Mouse (Mus musculus) embryonic facial prominence, embryonic 15.5 days (tissue): ENCODE measurements around the gene Tada2a. TPM values are rescaled to one million over a fixed set of nuclear protein-coding genes. Genes with fewer than 3 reads are reported as not detected.

Experiments
- ATAC-seq: fragments of 200-750 bp; cut with Nextera tagmentation; 2 replicates; pipeline ENCODE4 v1.8.0; 2017; ENCODE audit warnings: low read depth, moderate TSS enrichment; ENCODE audit not compliant: insufficient number of reproducible peaks, low FRiP score, low TSS enrichment
- H3K27ac ChIP-seq: fragments of 300-500 bp; sonication (generic); replicated peaks from 2 replicates; pipeline ENCODE4 v1.5.1; 2015; ENCODE audit warnings: mild to moderate bottlenecking, inconsistent platforms
- H3K27me3 ChIP-seq: fragments of 300-500 bp; sonication (generic); 2 replicates; pipeline ENCODE4 v1.6.1; 2015; ENCODE audit warnings: inconsistent platforms
- H3K36me3 ChIP-seq: fragments of 300-500 bp; sonication (generic); 2 replicates; pipeline ENCODE4 v1.6.1; 2015; ENCODE audit warnings: mild to moderate bottlenecking, inconsistent platforms
- H3K4me1 ChIP-seq: fragments of 300-500 bp; sonication (generic); 2 replicates; pipeline ENCODE4 v1.6.1; 2015; ENCODE audit warnings: inconsistent platforms
- H3K4me2 ChIP-seq: fragments of 300-500 bp; sonication (generic); replicated peaks from 2 replicates; pipeline ENCODE4 v1.6.1; 2015; ENCODE audit warnings: mild to moderate bottlenecking, inconsistent platforms
- H3K4me3 ChIP-seq: fragments of 300-500 bp; sonication (generic); replicated peaks from 2 replicates; pipeline ENCODE4 v1.5.1; 2015; ENCODE audit warnings: mild to moderate bottlenecking, inconsistent platforms
- H3K9ac ChIP-seq: fragments of 300-500 bp; sonication (generic); 2 replicates; pipeline ENCODE4 v1.6.1; 2015; ENCODE audit warnings: inconsistent platforms
- H3K9me3 ChIP-seq: fragments of 300-500 bp; sonication (generic); replicated peaks from 2 replicates; pipeline ENCODE4 v1.6.1; 2016; ENCODE audit warnings: inconsistent platforms
- WGBS: fragments of 180-500 bp; shearing (Covaris S2); methylation state at CpG from one replicate; pipeline ENCODE4 v1.1.7; 2015; 5-methylcytosine and 5-hydroxymethylcytosine counted together
- polyA plus RNA-seq: library from polyadenylated mRNA; unstranded; fragments of >200 nt; fragmentation: Nextera tagmentation; extraction: Ambion mirVana; gene quantifications from 2 replicates; pipeline ENCODE4 v1.2.1, GENCODE M21; 2015

Tada2a gene
- 32.9 and 34.7 TPM in 2 replicates for polyA plus RNA-seq

DNA sequence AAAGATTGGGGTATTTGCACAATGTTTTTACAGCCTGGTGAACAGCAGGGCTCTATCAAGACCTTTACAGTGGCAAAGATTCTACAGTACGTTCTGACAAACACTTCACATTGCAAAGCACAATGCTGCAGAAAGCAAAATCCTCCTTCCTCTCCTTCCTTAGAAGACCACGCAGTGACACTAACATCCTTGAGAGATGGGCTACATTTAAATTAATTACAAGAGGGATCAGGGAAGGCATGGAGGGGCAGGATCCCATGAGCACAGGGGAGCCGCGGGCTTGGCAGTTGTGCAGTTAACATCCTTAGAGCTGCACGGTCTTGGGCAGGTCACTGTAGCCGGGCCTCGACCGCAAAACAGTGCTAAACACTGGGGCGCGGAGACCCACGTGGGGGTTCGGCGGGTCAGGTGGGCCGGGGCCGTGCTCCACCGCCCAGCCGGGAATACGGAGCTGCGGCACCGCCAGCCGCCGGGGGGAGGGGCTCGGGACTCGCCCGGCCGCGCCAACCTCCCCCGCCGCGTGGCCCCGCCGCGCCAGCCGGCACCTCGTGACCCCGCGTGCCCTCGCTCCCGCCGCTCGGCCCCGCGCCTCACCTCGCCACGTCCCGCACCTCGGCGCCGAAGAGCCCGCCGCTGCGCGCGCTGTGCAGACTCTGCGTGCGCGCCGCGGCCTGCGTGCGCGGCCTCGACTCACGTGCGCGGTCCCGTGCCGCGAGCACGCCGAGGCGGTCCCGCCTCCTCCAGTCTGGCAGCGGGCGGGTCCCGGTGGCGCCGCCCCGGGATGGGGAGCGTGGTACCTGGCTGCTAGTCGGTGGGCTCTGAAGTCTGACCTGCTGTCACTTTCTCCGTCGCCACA is at the start of gene Tada2a, which contains the start of gene Acaca:
Gene Tada2a (minus strand): TSS at position 658 of the 856 bp plus-strand sequence.
Gene Acaca (plus strand): TSS at position 730 of the 856 bp plus-strand sequence.
- WGBS = under 1% methylated on average over 69 of the region's 83 CpGs
- H3K27ac ChIP-seq = peak within 1 kb of the TSS; percentile 66
- no peaks in the 10 kb centered on the region for H3K27me3 ChIP-seq
- peak within 1 kb of the TSS; percentile 81 for H3K9ac ChIP-seq
- 0 out of 2 replicates have a peak, but pooled peaks cover 4% of the 10 kb centered on the region for H3K4me1 ChIP-seq
- peaks cover 25% of the 10 kb centered on the region for H3K36me3 ChIP-seq
- ATAC-seq = peak; percentile 88
- peak within 1 kb of the TSS; percentile 75 for H3K4me2 ChIP-seq
- H3K4me3 ChIP-seq = peak within 1 kb of the TSS; percentile 76
- no peaks in the 10 kb centered on the region for H3K9me3 ChIP-seq

GRCm38 (mm10) chr11:84178571-84178970 is 49.2 kb upstream of the Tada2a start:
- 31% methylated on average over 4 of the region's 4 CpGs for WGBS
- Histone ChIP-seq H3K36me3 (no peaks in the 10 kb centered on the region), H3K4me2 (peak overlapping the region; percentile 81), H3K4me1 (peaks cover 14% of the 10 kb centered on the region), H3K9me3 (no peaks in the 10 kb centered on the region), H3K9ac (no peak overlapping the region), H3K27ac (peak overlapping the region; percentile 88), H3K27me3 (no peaks in the 10 kb centered on the region), H3K4me3 (peak overlapping the region; percentile 88; the same call in 1 of the 2 replicates)
- no peak for ATAC-seq

GRCm38 (mm10) chr11:84172539-84173435 is 43.4 kb upstream of the Tada2a start:
- Histone ChIP-seq H3K36me3 (no peaks in the 10 kb centered on the region), H3K4me2 (no peak overlapping the region), H3K27me3 (no peaks in the 10 kb centered on the region), H3K9me3 (no peaks in the 10 kb centered on the region), H3K4me1 (no peaks in the 10 kb centered on the region), H3K27ac (no peak overlapping the region), H3K9ac (no peak overlapping the region), H3K4me3 (no peak overlapping the region)
- ATAC-seq = no peak
- WGBS = 74% methylated on average over 11 of the region's 11 CpGs

DNA sequence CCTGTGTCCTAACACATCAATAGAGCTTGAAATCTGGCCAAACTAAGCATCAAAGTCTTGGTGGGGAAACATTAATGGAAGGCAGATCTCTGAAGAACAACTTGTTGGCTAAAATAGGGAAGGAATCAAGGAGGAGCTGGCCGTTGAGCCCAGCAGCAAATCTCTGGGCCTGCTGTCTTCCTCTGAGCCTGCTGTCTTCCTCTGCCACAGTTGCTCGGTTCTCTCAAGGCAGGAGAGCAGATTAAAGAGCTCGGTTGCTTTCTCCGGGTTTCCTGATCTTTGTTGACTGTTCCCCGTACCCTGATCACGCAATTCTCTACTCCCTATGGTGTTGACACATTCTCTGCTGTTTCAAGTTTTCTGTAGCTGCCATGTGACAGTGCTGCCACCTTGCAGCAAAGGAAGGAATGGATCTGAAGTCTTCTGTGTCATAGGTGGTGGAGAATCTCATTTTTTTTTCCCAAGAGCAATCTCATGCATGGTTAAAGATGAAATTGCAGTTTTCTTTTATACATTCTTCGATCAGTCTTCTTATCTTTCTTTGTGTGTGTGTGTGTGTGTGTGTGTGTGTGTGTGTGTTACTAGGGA is 39.4 kb upstream of the Tada2a start:
- ATAC-seq = no peak
- 25% methylated on average over 7 of the region's 7 CpGs for WGBS
- Histone ChIP-seq H3K4me1 (no peaks in the 10 kb centered on the region), H3K27ac (no peak overlapping the region), H3K9ac (no peak overlapping the region), H3K9me3 (no peaks in the 10 kb centered on the region), H3K4me3 (no peak overlapping the region), H3K27me3 (no peaks in the 10 kb centered on the region), H3K4me2 (peak overlapping the region; percentile 23; the same call in 1 of the 2 replicates), H3K36me3 (no peaks in the 10 kb centered on the region)

GRCm38 (mm10) chr11:84167046-84167526 is 37.7 kb upstream of the Tada2a start, which contains the start of gene Gm11437:
Gene Gm11437, minus strand, starts transcription at chr11:84167476.
- 83% methylated on average over 5 of the region's 5 CpGs for WGBS
- Histone ChIP-seq H3K4me2 (no peak within 1 kb of the TSS), H3K4me3 (no peak within 1 kb of the TSS), H3K27me3 (no peaks in the 10 kb centered on the region), H3K9ac (no peak within 1 kb of the TSS), H3K36me3 (no peaks in the 10 kb centered on the region), H3K4me1 (no peaks in the 10 kb centered on the region), H3K27ac (no peak within 1 kb of the TSS), H3K9me3 (no peaks in the 10 kb centered on the region)
- no peak for ATAC-seq

- WGBS = 57% methylated on average over 4 of the region's 4 CpGs
- no peaks in the 10 kb centered on the region for H3K36me3 ChIP-seq
- no peak overlapping the region for H3K27ac ChIP-seq
- H3K4me1 ChIP-seq = no peaks in the 10 kb centered on the region
- no peaks in the 10 kb centered on the region for H3K27me3 ChIP-seq
- no peaks in the 10 kb centered on the region for H3K9me3 ChIP-seq
- no peak overlapping the region for H3K4me3 ChIP-seq
- no peak overlapping the region for H3K9ac ChIP-seq
- no peak overlapping the region for H3K4me2 ChIP-seq
- no peak for ATAC-seq
Observed at GRCm38 (mm10) chr11:84164561-84164960, 35.2 kb upstream of the Tada2a start.

- ATAC-seq = no peak
- Histone ChIP-seq H3K9me3 (no peaks in the 10 kb centered on the region), H3K36me3 (no peaks in the 10 kb centered on the region), H3K4me3 (no peak overlapping the region), H3K4me2 (no peak overlapping the region), H3K9ac (no peak overlapping the region), H3K4me1 (no peaks in the 10 kb centered on the region), H3K27ac (no peak overlapping the region), H3K27me3 (no peaks in the 10 kb centered on the region)
- 81% methylated on average over 6 of the region's 6 CpGs for WGBS
Observed at GRCm38 (mm10) chr11:84164123-84164522, 34.7 kb upstream of the Tada2a start.

- Histone ChIP-seq H3K4me2 (no peak overlapping the region), H3K4me3 (no peak overlapping the region), H3K27ac (no peak overlapping the region), H3K36me3 (no peaks in the 10 kb centered on the region), H3K9me3 (no peaks in the 10 kb centered on the region), H3K9ac (no peak overlapping the region), H3K4me1 (no peaks in the 10 kb centered on the region), H3K27me3 (no peaks in the 10 kb centered on the region)
- no peak for ATAC-seq
- WGBS = 92% methylated on average over 4 of the region's 4 CpGs
Observed at GRCm38 (mm10) chr11:84156535-84157262, 27.3 kb upstream of the Tada2a start.

GRCm38 (mm10) chr11:84150884-84151283 is 21.5 kb upstream of the Tada2a start:
- H3K4me1 ChIP-seq = no peaks in the 10 kb centered on the region
- WGBS = 76% methylated on average over 2 of the region's 2 CpGs
- no peak overlapping the region for H3K9ac ChIP-seq
- H3K9me3 ChIP-seq = no peaks in the 10 kb centered on the region
- H3K27ac ChIP-seq = no peak overlapping the region
- no peak overlapping the region for H3K4me2 ChIP-seq
- no peaks in the 10 kb centered on the region for H3K27me3 ChIP-seq
- ATAC-seq = no peak
- no peak overlapping the region for H3K4me3 ChIP-seq
- H3K36me3 ChIP-seq = no peaks in the 10 kb centered on the region

- no peak for ATAC-seq
- Histone ChIP-seq H3K4me1 (no peaks in the 10 kb centered on the region), H3K36me3 (no peaks in the 10 kb centered on the region), H3K4me3 (no peak overlapping the region), H3K4me2 (no peak overlapping the region), H3K9me3 (no peaks in the 10 kb centered on the region), H3K27me3 (no peaks in the 10 kb centered on the region), H3K27ac (no peak overlapping the region), H3K9ac (no peak overlapping the region)
- WGBS = 57% methylated on average over 3 of the region's 3 CpGs
Observed at GRCm38 (mm10) chr11:84146081-84146480, 16.7 kb upstream of the Tada2a start.
